25 mouse cellular contexts compared by ENCODE assay signal in genomic region chr12:26163416-26163815, GRCm38 (mm10).
A peak's percentile ranks its signal among the peaks of the same experiment; 100 is the strongest.
DNase-seq lines count a peak whose midpoint lies in the region; ATAC-seq and TF ChIP-seq lines count a peak whose summit lies in the region.
"Had no signal": no experiment of that assay in that cellular context is flagged by ENCODE, and none has a peak within 500 bp of the region (broad histone marks: within the 10 kb centered on the region; RNA-seq: fewer than 3 reads in every experiment).

No protein-coding gene starts in this region.

- H3K4me3 ChIP-seq in forebrain, postnatal 0 days (ENCODE audit: low read depth, low read length), result no peak overlapping the region
- H3K4me3 ChIP-seq in forebrain, embryonic 12.5 days (replicated peaks), result no peak overlapping the region
- no peak overlapping the region for H3K4me3 ChIP-seq in lung, embryonic 14.5 days (ENCODE audit: low read depth, low read length)
- no peak overlapping the region for H3K4me3 ChIP-seq in intestine, embryonic 16.5 days (ENCODE audit: low read length)
- H3K4me3 ChIP-seq: embryonic facial prominence, embryonic 12.5 days; heart, embryonic 10.5 days; layer of hippocampus, adult 2 months had no signal

- ATAC-seq in forebrain, postnatal 0 days, result no peak
- ATAC-seq in forebrain, embryonic 12.5 days (ENCODE audit: low FRiP score), result no peak
- ATAC-seq in lung, embryonic 14.5 days (ENCODE audit: insufficient read depth), result no peak
- ATAC-seq in intestine, embryonic 16.5 days, result no peak
- no peak for ATAC-seq in granulocyte monocyte progenitor cell, adult 5-6 weeks (replicated peaks; ENCODE audit: poor library complexity, severe bottlenecking)
- ATAC-seq in megakaryocyte progenitor cell, adult 5-6 weeks (replicated peaks; ENCODE audit: poor library complexity), result no peak
- ATAC-seq: activated CD4-positive, CD25-positive, alpha-beta regulatory T cell, adult 4 months; CD4-positive, CD25-positive, alpha-beta regulatory T cell, adult 4 months; hindbrain, embryonic 16.5 days; midbrain, embryonic 16.5 days had no signal

- WGBS in forebrain, postnatal 0 days, result 55% methylated on average over 3 of the region's 3 CpGs
- 76% methylated on average over 3 of the region's 3 CpGs for WGBS in forebrain, embryonic 12.5 days
- 65% methylated on average over 3 of the region's 3 CpGs for WGBS in lung, embryonic 14.5 days
- WGBS in intestine, embryonic 16.5 days, result 62% methylated on average over 3 of the region's 3 CpGs

- DNase-seq in forebrain, postnatal 0 days, result peak; percentile 33
- peak; percentile 49 for DNase-seq in lung, embryonic 14.5 days
- DNase-seq in lung, postnatal 36 days, result no peak
- peak; percentile 24 for DNase-seq in Muller cell, postnatal 12 days (ENCODE audit: inconsistent ontology term)
- DNase-seq: adrenal gland, postnatal 10 days; cerebellum, adult 9-11 months; gastrocnemius, postnatal 14 days; heart, postnatal 36 days; kidney, adult 8-10 months; kidney, postnatal 14 days; layer of hippocampus, postnatal 36 days; lung, adult 18-20 months; retina, postnatal 1 day had no signal

- H3K9ac ChIP-seq in forebrain, postnatal 0 days, result no peak overlapping the region
- no peak overlapping the region for H3K9ac ChIP-seq in forebrain, embryonic 12.5 days
- H3K9ac ChIP-seq in lung, embryonic 14.5 days, result no peak overlapping the region
- no peak overlapping the region for H3K9ac ChIP-seq in intestine, embryonic 16.5 days (ENCODE audit: low read depth, low read length)
- H3K9ac ChIP-seq: embryonic facial prominence, embryonic 12.5 days had no signal

- H3K4me1 ChIP-seq in forebrain, postnatal 0 days (ENCODE audit: insufficient read depth), result no peaks in the 10 kb centered on the region
- H3K4me1 ChIP-seq in forebrain, embryonic 12.5 days, result no peaks in the 10 kb centered on the region
- no peaks in the 10 kb centered on the region for H3K4me1 ChIP-seq in lung, embryonic 14.5 days (ENCODE audit: insufficient read depth)
- H3K4me1 ChIP-seq in intestine, embryonic 16.5 days (ENCODE audit: control insufficient read depth, insufficient read depth, low read length), result no peaks in the 10 kb centered on the region
- H3K4me1 ChIP-seq: embryonic facial prominence, embryonic 12.5 days; heart, embryonic 10.5 days had no signal

- H3K4me2 ChIP-seq in forebrain, postnatal 0 days (ENCODE audit: low read depth), result no peak overlapping the region
- H3K4me2 ChIP-seq in forebrain, embryonic 12.5 days, result no peak overlapping the region
- H3K4me2 ChIP-seq in lung, embryonic 14.5 days, result no peak overlapping the region
- no peak overlapping the region for H3K4me2 ChIP-seq in intestine, embryonic 16.5 days (ENCODE audit: low read depth, low read length)
- H3K4me2 ChIP-seq: embryonic facial prominence, embryonic 12.5 days; liver, embryonic 11.5 days had no signal

- no peaks in the 10 kb centered on the region for H3K27me3 ChIP-seq in forebrain, postnatal 0 days (ENCODE audit: insufficient read depth, low read length)
- no peaks in the 10 kb centered on the region for H3K27me3 ChIP-seq in forebrain, embryonic 12.5 days
- no peaks in the 10 kb centered on the region for H3K27me3 ChIP-seq in lung, embryonic 14.5 days (ENCODE audit: insufficient read depth, low read length)
- H3K27me3 ChIP-seq in intestine, embryonic 16.5 days (replicated peaks; ENCODE audit: control insufficient read depth, insufficient read depth, low read length), result no peaks in the 10 kb centered on the region
- H3K27me3 ChIP-seq: embryonic facial prominence, embryonic 12.5 days had no signal

- no peaks in the 10 kb centered on the region for H3K9me3 ChIP-seq in forebrain, postnatal 0 days (ENCODE audit: low read length)
- no peaks in the 10 kb centered on the region for H3K9me3 ChIP-seq in forebrain, embryonic 12.5 days
- H3K9me3 ChIP-seq in lung, embryonic 14.5 days (ENCODE audit: low read depth, low read length), result no peaks in the 10 kb centered on the region
- H3K9me3 ChIP-seq in intestine, embryonic 16.5 days (ENCODE audit: control insufficient read depth, low read length), result no peaks in the 10 kb centered on the region
- H3K9me3 ChIP-seq: embryonic facial prominence, embryonic 12.5 days; heart, embryonic 10.5 days had no signal

- TF ChIP-seq CTCF in forebrain, postnatal 0 days (IDR thresholded peaks at IDR 0.05; ENCODE audit: low read depth), result no peak
- TF ChIP-seq CTCF in lung, embryonic 14.5 days (IDR thresholded peaks at IDR 0.05; ENCODE audit: low read depth), result no peak

- H3K36me3 ChIP-seq in forebrain, postnatal 0 days (ENCODE audit: insufficient read depth), result no peaks in the 10 kb centered on the region
- H3K36me3 ChIP-seq in forebrain, embryonic 12.5 days (replicated peaks), result no peaks in the 10 kb centered on the region
- no peaks in the 10 kb centered on the region for H3K36me3 ChIP-seq in lung, embryonic 14.5 days (ENCODE audit: insufficient read depth)
- H3K36me3 ChIP-seq in intestine, embryonic 16.5 days (ENCODE audit: control insufficient read depth, insufficient read depth, low read length), result no peaks in the 10 kb centered on the region
- H3K36me3 ChIP-seq: embryonic facial prominence, embryonic 12.5 days; heart, embryonic 10.5 days had no signal

- H3K27ac ChIP-seq in forebrain, postnatal 0 days (ENCODE audit: low read depth, low read length), result no peak overlapping the region
- H3K27ac ChIP-seq in forebrain, embryonic 12.5 days, result no peak overlapping the region
- no peak overlapping the region for H3K27ac ChIP-seq in lung, embryonic 14.5 days (ENCODE audit: low read depth)
- H3K27ac ChIP-seq in intestine, embryonic 16.5 days (ENCODE audit: low read length), result peak overlapping the region; percentile 33; the same call in 1 of the 2 replicates
- H3K27ac ChIP-seq: embryonic facial prominence, embryonic 12.5 days; heart, embryonic 10.5 days; layer of hippocampus, adult 2 months had no signal
